Mouse (Mus musculus) cerebral cortex, adult 2 months (tissue): Measurements from ENCODE around the gene Arhgap24.

Experiments
- WGBS: fragments of 180-500 bp; shearing (Covaris S2); methylation state at CpG from one replicate; pipeline ENCODE4 v1.1.7; 2018; 5-methylcytosine and 5-hydroxymethylcytosine counted together

Gene Arhgap24

DNA sequence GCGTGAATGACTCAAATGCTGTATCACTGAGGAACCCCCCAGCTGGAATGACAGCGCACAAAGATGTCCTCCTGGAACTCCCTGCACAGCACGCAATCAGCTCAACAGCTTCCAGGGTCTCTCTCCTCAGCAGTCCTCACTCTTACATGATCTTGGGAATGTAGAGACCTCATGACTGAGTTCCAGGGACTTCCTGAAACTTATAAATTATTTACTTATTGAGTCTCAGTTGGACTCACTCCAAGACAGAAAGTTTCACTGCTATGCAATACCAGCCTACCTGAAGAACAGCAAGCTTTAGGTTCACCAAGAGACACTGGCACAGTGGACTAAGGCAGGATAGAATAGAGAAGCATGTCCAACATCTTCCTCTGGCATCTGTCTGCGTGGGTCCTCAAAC, 417.1 kb downstream of the Arhgap24 start:
- WGBS = 85% methylated on average over 4 of the region's 4 CpGs

DNA sequence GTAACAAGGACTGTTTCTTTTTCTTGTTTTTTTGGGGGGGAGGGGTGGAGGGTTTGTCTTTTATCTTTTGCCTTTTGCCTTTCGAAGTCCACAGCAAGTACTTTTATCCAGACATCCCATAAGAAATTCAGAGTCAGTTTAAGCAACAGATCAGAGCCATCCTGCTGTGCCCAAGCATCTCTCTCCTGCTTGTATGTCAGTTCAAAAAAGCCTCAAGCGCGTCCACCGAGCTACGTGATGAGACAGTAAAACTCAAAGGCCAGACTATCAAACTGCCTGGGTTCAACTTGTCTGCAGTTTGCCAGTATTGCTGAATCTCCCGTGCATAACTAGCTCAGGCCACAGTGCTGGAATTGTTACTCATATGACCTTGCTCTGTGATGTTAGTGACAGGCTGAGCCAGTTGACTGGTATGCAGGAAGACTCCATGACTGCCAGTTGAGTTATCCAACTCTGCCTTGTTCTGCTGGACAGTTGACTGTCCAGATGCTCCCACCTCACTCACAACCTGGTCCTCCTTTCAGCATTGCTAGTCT, 418.6 kb downstream of the Arhgap24 start:
- 79% methylated on average over 6 of the region's 6 CpGs for WGBS

DNA sequence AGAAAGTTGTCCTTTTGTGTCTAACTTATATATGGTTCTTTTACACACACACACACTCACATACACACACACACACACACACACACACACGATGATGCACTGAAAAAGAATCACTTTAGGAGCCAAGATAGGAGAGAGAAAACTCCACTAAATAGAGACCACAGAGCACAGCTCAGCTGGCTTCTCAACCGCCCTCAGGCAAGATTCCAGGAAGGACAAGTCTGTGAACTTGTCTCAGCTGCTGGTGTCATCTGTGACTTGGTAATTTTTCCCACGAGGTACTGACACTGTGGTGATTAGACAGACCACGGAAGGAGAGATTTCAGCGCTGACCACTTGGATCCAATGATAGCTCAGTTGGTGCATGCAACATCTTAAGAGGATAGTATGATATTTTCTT, 420.0 kb downstream of the Arhgap24 start:
- WGBS = 66% methylated on average over 5 of the region's 5 CpGs

DNA sequence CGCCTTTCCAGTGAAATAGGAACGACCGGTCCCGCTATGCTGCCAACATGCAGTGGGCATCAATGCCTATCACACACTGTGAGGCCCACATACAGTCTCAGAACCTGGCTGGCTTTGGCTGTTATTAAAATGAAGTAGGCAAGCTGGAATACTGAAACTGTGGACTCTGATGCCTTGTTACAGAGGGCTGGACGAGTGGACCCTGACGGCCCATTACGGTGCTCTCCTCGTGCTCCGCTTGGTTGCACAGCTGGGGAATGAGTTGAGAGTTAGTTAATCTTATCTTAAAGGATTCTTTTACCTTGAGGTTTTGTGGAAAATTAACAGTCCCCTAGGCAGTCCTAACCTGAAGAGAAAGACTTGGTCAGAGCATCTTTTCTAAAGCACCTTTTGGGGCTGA, 422.3 kb downstream of the Arhgap24 start:
- 90% methylated on average over 9 of the region's 9 CpGs for WGBS

DNA sequence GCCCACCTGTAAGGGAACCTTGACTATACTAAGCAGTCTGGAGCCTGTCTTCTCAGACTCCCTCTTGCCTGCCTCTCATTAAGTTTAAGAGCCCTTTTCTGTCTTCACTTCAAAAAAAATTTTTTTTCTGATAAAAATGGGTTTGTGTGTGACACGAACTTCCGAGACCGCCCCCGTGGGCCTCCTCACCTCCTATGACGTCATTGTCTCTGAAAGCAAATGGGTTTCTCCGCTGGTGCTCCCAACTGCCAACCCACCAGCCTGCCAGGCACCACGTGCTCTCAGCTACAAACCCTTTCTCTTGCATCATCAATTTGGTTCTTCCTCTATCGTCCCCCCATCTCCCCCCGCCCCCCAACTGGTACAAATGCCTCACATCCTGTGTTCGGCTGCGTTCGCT, 422.9 kb downstream of the Arhgap24 start:
- 59% methylated on average over 12 of the region's 12 CpGs for WGBS

DNA sequence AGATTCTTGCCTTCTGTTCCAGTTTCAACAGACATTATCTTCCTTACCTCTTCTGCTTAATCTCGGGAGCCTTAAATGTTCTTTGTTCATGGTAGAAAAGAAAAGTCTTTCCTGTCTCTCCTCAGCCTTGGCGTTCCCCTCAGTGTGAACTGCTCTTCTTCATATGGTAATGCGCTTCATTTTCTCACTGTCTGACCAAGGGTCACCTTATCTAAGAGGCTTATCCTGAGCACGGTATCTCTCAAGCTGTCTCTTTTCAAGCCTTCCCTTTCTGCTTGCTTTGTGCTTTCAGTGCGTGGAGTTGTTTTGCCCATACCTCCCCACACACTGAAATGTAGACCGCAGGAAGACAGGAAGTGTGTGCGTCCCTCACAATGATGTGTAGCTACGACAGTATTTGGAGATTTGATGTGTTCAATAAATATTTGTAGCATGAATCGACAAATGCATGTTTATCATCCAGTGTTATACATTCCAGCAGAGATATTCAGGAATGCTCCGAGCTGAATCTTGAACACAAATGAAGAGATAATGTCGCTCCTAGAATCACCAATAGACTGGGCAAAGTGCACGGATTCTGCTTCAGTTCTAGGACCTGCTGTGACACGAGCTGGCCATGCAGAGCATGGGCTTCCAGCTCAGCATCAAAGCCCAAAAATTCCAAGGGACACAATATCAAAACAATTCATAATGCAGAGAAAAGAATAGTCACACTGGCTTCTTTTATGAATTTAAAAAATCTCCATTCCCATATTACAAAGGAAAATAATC, 424.4 kb downstream of the Arhgap24 start:
- 55% methylated on average over 13 of the region's 13 CpGs for WGBS

DNA sequence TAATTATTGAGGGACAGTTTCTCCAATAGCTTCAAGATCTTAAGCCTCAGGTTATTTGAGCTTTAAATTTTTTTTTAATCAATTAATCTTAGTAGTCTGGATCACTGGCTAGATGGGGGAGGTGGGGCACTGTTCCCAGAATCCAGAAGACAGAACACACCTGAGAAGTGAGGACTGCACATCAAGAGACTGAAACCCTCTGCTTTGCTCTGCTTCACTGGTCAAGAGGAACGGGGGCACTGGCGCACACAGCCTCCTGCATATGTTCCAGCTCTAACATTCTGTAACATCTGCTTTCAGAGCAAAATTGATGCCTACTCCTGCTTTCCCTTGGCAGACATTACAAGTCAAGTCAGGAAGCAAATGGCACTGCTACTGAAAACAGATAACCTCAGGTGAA, 439.0 kb downstream of the Arhgap24 start:
- WGBS = 90% methylated on average over 2 of the region's 2 CpGs

DNA sequence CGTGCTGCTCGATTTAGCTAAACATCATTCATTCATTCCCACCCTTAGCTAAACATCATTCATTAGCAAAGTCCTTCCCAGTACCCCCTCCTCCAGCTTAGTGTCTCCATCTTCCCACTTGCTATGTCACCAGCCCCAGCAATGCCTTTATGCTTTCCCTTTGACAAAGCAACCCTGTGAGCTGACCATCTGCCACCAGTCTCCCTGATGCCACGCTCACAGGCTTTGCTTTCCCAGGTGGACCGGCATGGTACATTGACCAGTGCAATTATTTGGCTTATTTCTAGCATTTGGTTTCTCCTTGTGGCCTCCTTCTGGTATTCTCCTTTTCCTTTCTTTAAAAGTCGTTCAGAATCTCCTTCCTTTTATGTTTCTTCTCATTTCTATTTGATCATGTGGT, 445.6 kb downstream of the Arhgap24 start:
- WGBS = 76% methylated on average over 5 of the region's 5 CpGs

DNA sequence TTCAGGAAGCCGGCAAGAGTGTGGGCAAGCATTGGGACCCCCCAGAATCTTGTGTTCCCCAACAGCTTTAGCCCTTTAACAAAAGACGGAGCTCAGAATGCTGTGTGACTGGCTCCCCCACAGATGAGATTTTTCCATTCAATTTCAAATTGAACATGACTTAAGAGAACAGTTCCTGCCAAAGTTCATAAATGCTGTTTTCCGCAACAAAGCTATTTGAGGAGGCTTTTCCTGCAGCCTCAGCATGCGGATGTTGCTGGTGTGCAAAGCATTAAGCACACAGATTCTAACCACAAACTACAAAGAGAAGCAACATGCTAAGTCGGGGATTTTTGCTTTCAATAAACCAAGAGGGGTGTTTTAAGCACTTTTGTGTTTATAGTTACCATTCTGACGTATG, 449.0 kb downstream of the Arhgap24 start:
- WGBS = 50% methylated on average over 6 of the region's 6 CpGs

DNA sequence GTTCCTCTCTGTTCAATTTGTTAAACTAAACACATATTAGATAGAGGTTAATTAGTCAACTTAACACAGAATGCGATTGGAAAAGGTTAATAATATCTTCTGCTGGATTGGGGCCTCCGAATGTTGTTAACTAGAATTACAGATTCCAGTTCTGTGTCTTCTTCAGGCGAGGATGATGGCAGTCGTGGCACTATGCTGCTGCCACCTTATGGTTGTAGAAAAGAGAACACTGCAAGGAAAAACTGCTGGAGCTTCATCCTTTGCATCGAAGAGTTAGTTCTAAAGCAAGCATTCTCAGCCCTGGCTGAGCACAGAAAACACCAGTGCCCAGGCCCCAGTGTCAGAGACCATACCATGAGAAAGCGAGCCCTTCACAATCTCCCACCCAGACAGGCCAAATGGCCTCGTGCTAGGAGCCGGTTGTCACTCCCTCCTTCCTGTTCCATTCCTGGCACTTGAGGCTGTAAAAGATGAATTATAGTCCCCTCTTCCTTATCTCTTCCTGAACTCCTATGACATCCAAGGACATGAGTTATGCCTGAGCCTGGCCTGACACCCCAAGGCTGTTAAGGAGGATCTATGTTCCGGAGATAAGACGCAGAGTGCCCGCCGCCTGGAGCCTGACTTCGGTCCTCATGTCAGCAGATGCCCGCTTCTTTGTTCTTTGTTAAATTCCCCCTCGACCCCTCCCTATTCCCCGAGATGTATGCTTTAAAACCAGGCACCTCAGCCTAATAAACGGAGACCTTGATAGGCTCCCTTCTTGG, 462.9 kb downstream of the Arhgap24 start:
- WGBS = 65% methylated on average over 17 of the region's 17 CpGs

DNA sequence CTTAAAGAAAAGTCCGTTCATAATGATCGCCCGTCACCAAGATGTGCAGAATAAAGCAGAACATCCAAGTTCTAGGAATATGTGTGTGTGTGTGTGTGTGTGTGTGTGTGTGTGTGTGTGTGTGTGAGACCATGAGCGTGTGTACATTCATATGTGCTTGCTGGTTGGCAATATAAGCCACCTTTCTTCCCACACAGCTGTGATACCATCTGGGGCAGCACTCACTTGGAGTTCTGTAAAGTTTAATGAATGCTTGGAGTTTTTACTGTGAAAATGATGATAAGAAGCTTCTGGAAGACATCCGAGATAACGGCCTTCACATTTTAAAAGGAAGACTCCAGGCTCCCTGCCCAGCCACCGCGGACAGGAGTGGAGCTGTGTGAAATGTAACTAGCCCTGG, 465.4 kb downstream of the Arhgap24 start:
- WGBS = 41% methylated on average over 8 of the region's 8 CpGs

DNA sequence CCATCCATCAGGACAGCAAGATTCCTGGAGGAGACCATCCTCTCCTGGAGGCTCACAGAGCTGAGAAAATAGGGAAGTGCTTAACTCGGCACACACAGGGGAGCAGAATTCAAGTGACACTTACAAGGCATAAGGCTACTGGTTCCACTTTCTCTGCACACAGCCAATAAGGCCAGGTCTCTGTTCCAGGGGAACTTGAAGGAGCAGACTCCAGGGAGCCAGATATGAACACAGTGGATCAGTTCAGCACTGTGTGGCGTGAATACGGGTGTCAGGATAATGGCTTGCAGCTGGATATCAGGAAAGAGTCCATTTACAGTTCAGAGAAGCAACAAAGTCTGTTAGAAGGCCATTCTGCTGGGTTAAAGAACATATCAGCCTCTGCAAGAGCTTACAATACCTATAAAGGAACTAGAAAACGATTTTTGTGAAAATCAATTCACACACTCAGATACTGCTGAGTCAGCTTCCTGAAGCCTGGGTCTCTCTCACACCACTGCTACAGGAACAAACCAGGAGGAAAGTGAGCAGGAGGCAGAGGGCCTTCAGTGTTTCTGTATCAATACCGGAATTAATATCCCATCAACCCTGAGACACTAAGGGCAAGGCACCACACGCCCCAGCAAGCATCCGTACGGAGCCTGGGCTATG, 466.0 kb downstream of the Arhgap24 start:
- 69% methylated on average over 8 of the region's 8 CpGs for WGBS
